Mouse (Mus musculus): ENCODE data around the gene Ppm1m.

DNA sequence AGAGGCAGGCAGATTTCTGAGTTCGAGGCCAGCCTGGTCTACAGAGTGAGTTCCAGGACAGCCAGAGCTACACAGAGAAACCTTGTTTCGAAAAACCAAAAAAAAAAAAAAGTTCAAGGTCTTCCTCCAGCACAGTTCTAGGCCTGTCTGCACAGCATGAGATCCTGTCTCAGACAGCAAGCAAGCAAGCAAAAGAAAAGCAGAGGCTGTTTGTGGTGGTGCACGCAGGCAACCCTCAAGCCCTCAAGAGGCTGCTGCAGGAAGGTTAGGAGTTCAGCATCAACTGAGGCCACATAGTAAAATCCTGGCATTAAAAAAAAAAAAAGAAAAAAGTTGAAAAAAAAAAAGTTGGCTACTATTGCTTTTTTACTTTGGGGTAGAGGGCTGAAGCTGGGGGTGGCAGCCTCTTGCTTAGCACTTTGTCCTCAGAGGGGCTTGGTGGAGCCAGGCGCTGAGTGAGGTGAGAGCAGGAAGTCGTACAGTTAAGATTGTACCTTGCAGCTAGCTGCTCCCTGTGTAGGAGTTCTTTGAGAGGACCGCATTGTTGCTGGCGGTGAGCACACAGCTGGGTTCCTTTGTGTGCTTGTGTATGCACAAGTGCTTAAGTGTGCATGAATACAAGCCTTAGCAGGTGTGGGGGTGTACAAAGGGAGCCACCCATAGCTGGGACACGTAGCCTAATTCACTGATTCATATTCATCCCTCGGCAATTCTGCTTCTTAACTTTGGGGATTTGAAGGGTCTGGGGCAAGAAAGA is 11.5 kb upstream of the Ppm1m start:
- TF ChIP-seq TAL1 (IDR thresholded peaks at IDR 0.05; ENCODE audit: low read length) (no peak), GATA1 (IDR thresholded peaks at IDR 0.05; ENCODE audit: low read length) (no peak)
